Mouse (Mus musculus) C2C12 (cell line): ENCODE data around the gene G2e3. TPM values are rescaled to one million over a fixed set of nuclear protein-coding genes. Genes with fewer than 3 reads are reported as not detected.

ENCODE experiments used
- H3K27me3 ChIP-seq: one replicate; pipeline ENCODE4 v1.6.1; 2011; ENCODE audit not compliant: control insufficient read depth, insufficient read depth, insufficient read length
- H3K36me3 ChIP-seq: one replicate; pipeline ENCODE4 v1.6.1; 2011; ENCODE audit not compliant: control insufficient read depth, insufficient read depth
- H3K4me3 ChIP-seq: one replicate; pipeline ENCODE4 v1.5.1; 2011; ENCODE audit warnings: mild to moderate bottlenecking, control low read depth; ENCODE audit not compliant: poor library complexity, insufficient read depth, severe bottlenecking
- H3K79me2 ChIP-seq: one replicate; pipeline ENCODE4 v1.6.1; 2011; ENCODE audit not compliant: control insufficient read depth, insufficient read depth
- H3K79me3 ChIP-seq: one replicate; pipeline ENCODE4 v1.6.1; 2011; ENCODE audit warnings: low read depth, control low read depth
- H3ac ChIP-seq: one replicate; pipeline ENCODE3; 2011; ENCODE audit warnings: low read depth; ENCODE audit not compliant: control insufficient read depth, insufficient read length
- CEBPB ChIP-seq: IDR thresholded peaks from one replicate; pipeline ENCODE4 v1.6.1; 2011; ENCODE audit warnings: low read depth, mild to moderate bottlenecking, control low read depth, moderate library complexity
- CTCF ChIP-seq: IDR thresholded peaks from one replicate; pipeline ENCODE4 v1.5.1; 2011; ENCODE audit not compliant: control insufficient read depth, insufficient read depth, insufficient read length
- FOSL1 ChIP-seq: IDR thresholded peaks from one replicate; pipeline ENCODE4 v1.8.0; 2011; ENCODE audit warnings: mild to moderate bottlenecking, low read length; ENCODE audit not compliant: poor library complexity, insufficient read depth, severe bottlenecking
- MAX ChIP-seq: IDR thresholded peaks from one replicate; pipeline ENCODE4 v1.6.1; 2011; ENCODE audit warnings: mild to moderate bottlenecking, control low read depth
- MYOD1 ChIP-seq: IDR thresholded peaks from one replicate; pipeline ENCODE4 v1.6.1; 2011; ENCODE audit warnings: low read depth; ENCODE audit not compliant: control insufficient read depth, insufficient read length
- MYOG ChIP-seq: IDR thresholded peaks from one replicate; pipeline ENCODE4 v1.6.1; 2011; ENCODE audit not compliant: control insufficient read depth, insufficient read length; ENCODE audit errors: extremely low read depth
- USF1 ChIP-seq: IDR thresholded peaks from one replicate; pipeline ENCODE4 v1.6.1; 2011; ENCODE audit warnings: low read depth, mild to moderate bottlenecking, control low read depth, moderate library complexity
- polyA plus RNA-seq: library from polyadenylated mRNA; unstranded; fragments of >200 nt; fragmentation: generic; extraction: Trizol; gene quantifications from one replicate; pipeline ENCODE4 v1.2.1, GENCODE M21; 2012; ENCODE audit warnings: missing spikeins

Gene G2e3
- polyA plus RNA-seq, 1 experiment = 2.9 TPM

DNA sequence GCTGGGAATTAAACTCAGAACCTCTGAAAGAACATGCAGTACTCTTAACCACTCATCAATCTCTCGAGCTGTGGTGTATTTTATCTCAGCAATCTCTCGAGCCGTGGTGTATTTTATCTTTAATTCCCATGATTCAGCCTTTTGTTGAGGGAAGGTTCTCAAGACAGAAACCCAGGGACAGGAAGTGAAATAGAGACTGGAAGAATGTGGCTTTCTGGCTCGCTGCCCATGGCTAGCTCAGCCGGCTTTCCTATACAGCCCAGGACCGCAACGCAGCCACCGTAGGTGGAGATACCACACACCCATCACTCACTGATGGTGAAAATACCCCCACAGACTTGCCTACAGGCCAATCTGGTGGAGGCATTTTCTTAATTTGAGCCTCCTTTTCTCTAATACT is 7.4 kb downstream of the G2e3 start:
- Histone ChIP-seq H3K36me3 (peaks cover 87% of the 10 kb centered on the region), H3K79me3 (peaks cover 52% of the 10 kb centered on the region), H3ac (no peak overlapping the region), H3K27me3 (no peaks in the 10 kb centered on the region), H3K79me2 (peaks cover 83% of the 10 kb centered on the region), H3K4me3 (no peak overlapping the region)
- TF ChIP-seq MYOD1 = no peak
- no peak for TF ChIP-seq CTCF
- TF ChIP-seq MAX = no peak

DNA sequence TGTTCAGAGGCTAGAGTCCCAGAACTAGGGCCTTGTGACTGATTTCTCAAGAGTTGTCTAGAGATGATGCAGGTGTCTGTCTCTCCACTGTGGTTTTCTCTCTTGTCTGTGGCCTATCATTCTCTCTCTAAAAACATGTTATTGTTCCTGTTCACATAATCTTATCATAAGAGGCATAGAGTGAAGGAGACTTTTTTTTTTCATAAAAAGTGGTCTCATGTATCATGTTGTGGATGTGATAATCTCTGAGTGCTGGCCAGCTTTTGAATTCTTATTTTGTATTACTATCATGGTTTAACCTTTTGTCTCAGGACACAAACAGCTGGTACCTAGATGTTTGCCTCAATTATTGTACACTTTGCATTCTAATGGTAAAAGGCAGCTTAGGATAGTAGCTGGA is 13.4 kb downstream of the G2e3 start:
- Histone ChIP-seq H3K36me3 (peaks cover 98% of the 10 kb centered on the region), H3K4me3 (no peak overlapping the region), H3K27me3 (no peaks in the 10 kb centered on the region), H3ac (no peak overlapping the region), H3K79me2 (peaks cover 42% of the 10 kb centered on the region), H3K79me3 (peaks cover 20% of the 10 kb centered on the region)
- TF ChIP-seq MYOG (no peak), USF1 (no peak), MAX (no peak), CTCF (no peak), MYOD1 (no peak), CEBPB (no peak), FOSL1 (no peak)

DNA sequence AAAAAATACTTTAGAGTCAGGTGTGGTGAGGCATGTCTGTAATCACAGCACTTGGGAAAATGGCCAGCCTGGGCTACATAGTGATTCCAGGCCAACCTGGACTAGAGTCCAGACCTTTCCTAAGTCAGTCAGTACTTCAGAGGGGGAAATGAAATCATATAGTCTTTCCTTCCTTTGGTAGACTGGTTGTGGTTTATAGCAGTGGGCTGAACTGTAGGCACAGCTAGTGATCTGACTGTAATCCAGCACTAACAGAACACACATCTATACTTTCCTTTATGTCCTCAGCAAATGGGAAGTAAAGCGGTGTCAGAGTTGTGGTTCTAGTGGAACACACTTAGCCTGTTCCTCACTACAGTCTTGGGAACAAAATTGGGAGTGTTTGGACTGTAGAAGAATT is 15.0 kb downstream of the G2e3 start:
- H3K79me2 ChIP-seq = peaks cover 26% of the 10 kb centered on the region
- peaks cover 16% of the 10 kb centered on the region for H3K79me3 ChIP-seq
- H3ac ChIP-seq = no peak overlapping the region
- no peaks in the 10 kb centered on the region for H3K27me3 ChIP-seq
- H3K36me3 ChIP-seq = peaks cover 98% of the 10 kb centered on the region
- H3K4me3 ChIP-seq = no peak overlapping the region
- TF ChIP-seq CTCF (no peak), MYOD1 (no peak), USF1 (no peak), MYOG (no peak), CEBPB (no peak), FOSL1 (no peak), MAX (no peak)

GRCm38 (mm10) chr12:51368504-51368903 is 20.6 kb downstream of the G2e3 start:
- no peaks in the 10 kb centered on the region for H3K79me3 ChIP-seq
- H3K79me2 ChIP-seq = no peaks in the 10 kb centered on the region
- peaks cover 100% of the 10 kb centered on the region for H3K36me3 ChIP-seq
- TF ChIP-seq CTCF (no peak), MAX (no peak), MYOG (no peak), USF1 (no peak), FOSL1 (no peak), MYOD1 (peak; percentile 69)
- no peaks in the 10 kb centered on the region for H3K27me3 ChIP-seq
- no peak overlapping the region for H3K4me3 ChIP-seq
- no peak overlapping the region for H3ac ChIP-seq

DNA sequence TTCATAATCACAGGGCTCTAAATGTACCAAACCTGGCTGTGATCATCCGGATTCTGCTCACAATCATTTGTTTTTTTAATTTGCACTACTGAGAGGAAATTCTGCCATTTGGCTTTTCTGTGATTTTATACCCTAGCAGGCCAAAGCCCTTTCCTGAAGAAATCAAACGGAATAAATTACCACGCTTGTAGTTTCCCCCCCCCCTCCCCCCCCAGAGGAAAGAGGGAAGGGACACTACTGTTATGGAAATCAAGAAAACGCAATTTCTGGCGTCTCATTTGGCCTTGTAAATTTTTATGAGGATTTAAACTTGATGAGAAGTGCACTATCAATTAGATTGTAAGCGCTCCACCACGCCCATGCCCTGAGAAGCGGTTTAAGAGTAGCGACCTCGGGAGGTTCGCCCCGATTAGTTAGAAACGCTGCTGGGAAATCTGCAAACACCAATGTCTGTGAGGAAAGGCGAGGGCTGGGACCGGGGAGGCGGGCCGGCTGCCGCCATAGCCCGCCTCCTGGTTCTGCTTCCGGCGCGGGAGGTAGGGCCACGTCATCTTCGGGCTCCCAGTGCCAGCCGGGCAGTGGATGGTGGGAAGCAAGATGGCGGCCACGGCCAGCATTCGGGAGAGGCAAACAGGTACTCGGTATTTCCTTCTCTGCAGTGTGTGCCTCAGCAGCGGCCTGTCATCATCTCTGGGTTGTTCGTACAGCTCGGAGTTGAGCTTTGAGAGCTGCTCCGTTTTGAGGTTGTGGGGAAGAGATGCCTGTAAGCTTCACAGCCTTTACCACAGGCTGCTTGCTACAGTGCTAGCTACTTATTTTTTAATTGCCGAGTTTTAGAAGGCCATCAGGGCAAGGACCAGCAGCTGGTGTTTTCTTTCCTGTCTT is 29.4 kb downstream of the G2e3 start, which contains the start of gene Scfd1:
Scfd1 (plus strand) TSS at position 508 of the 885 bp plus-strand sequence.
- no peaks in the 10 kb centered on the region for H3K27me3 ChIP-seq
- H3K36me3 ChIP-seq = peaks cover 35% of the 10 kb centered on the region
- H3K79me3 ChIP-seq = peaks cover 17% of the 10 kb centered on the region
- peaks cover 32% of the 10 kb centered on the region for H3K79me2 ChIP-seq
- H3ac ChIP-seq = peak within 1 kb of the TSS; percentile 83
- TF ChIP-seq MYOD1 = no peak
- TF ChIP-seq CTCF = no peak
- no peak for TF ChIP-seq CEBPB
- no peak for TF ChIP-seq MYOG
- no peak for TF ChIP-seq MAX
- no peak for TF ChIP-seq FOSL1
- TF ChIP-seq USF1 = no peak
- peak within 1 kb of the TSS; percentile 72 for H3K4me3 ChIP-seq
